ENCODE assay signal across 8 mouse cellular contexts in genomic region chr10:81626994-81627835, GRCm38 (mm10). TPM values are rescaled to one million over a fixed set of nuclear protein-coding genes. Genes with fewer than 3 reads are reported as not detected.
DNase-seq lines count a peak whose midpoint lies in the region; ATAC-seq and TF ChIP-seq lines count a peak whose summit lies in the region.

TSS of gene Sirt6 (minus strand) at chr10:81627797.

- TF ChIP-seq POLR2A in olfactory bulb, adult 2 months (IDR thresholded peaks at IDR 0.05; ENCODE audit: insufficient read depth, low read depth, low read length), result peak; percentile 45; the same call in 1 of the 2 replicates
- peak; percentile 84 for TF ChIP-seq POLR2A in thymus, adult 2 months (IDR thresholded peaks at IDR 0.05; ENCODE audit: control insufficient read depth, extremely low read depth, insufficient read depth, low read length, poor library complexity)

- peak within 1 kb of the TSS; percentile 89 for H3K27ac ChIP-seq in ES-E14 (ENCODE audit: insufficient read depth, low read depth, low read length, poor library complexity, severe bottlenecking)
- peak within 1 kb of the TSS; percentile 91 for H3K27ac ChIP-seq in forebrain, embryonic 16.5 days (ENCODE audit: low read length)
- peak within 1 kb of the TSS; percentile 98 for H3K27ac ChIP-seq in layer of hippocampus, adult 2 months
- peak within 1 kb of the TSS; percentile 92 for H3K27ac ChIP-seq in lung, embryonic 14.5 days (ENCODE audit: low read depth)
- peak within 1 kb of the TSS; percentile 70 for H3K27ac ChIP-seq in olfactory bulb, adult 2 months (ENCODE audit: insufficient read depth, low read depth, low read length)
- H3K27ac ChIP-seq in thymus, adult 2 months (ENCODE audit: control insufficient read depth, insufficient read depth, low read length), result peak within 1 kb of the TSS; percentile 77

- H3K9me3 ChIP-seq in ES-E14 (ENCODE audit: control insufficient read depth, insufficient read depth, low read depth, low read length), result no peaks in the 10 kb centered on the region
- no peaks in the 10 kb centered on the region for H3K9me3 ChIP-seq in forebrain, embryonic 16.5 days (ENCODE audit: control insufficient read depth, low read length)
- no peaks in the 10 kb centered on the region for H3K9me3 ChIP-seq in lung, embryonic 14.5 days (ENCODE audit: low read depth, low read length)

- peaks cover 8 to 36% of the 10 kb centered on the region in 2 experiments; a peak in 3 of 4 replicates for H3K4me1 ChIP-seq in ES-E14 (ENCODE audit: control insufficient read depth in 2 of 2, insufficient read depth in 2 of 2, low read length in 2 of 2, poor library complexity in 1 of 2)
- H3K4me1 ChIP-seq in forebrain, embryonic 16.5 days (replicated peaks; ENCODE audit: control insufficient read depth, insufficient read depth, low read length), result peaks cover 18% of the 10 kb centered on the region
- H3K4me1 ChIP-seq in lung, embryonic 14.5 days (ENCODE audit: insufficient read depth), result peaks cover 11% of the 10 kb centered on the region
- peaks cover 20% of the 10 kb centered on the region for H3K4me1 ChIP-seq in olfactory bulb, adult 2 months (ENCODE audit: control insufficient read depth, insufficient read depth, low read length)
- peaks cover 17% of the 10 kb centered on the region for H3K4me1 ChIP-seq in thymus, adult 2 months (replicated peaks; ENCODE audit: control insufficient read depth, insufficient read depth, low read length)

- peaks cover 7% of the 10 kb centered on the region; the same call in 1 of the 2 replicates for H3K36me3 ChIP-seq in ES-E14 (ENCODE audit: control insufficient read depth, insufficient read depth, low read length, poor library complexity, severe bottlenecking)
- H3K36me3 ChIP-seq in forebrain, embryonic 16.5 days (ENCODE audit: control insufficient read depth, insufficient read depth), result peaks cover 8% of the 10 kb centered on the region
- H3K36me3 ChIP-seq in lung, embryonic 14.5 days (ENCODE audit: insufficient read depth), result peaks cover 31% of the 10 kb centered on the region
- H3K36me3 ChIP-seq in thymus, adult 2 months (ENCODE audit: control insufficient read depth, insufficient read depth, low read length), result 0 out of 2 replicates have a peak, but pooled peaks cover 4% of the 10 kb centered on the region

- no peak for TF ChIP-seq CTCF in layer of hippocampus, adult 2 months (conservative IDR thresholded peaks at IDR 0.05)
- TF ChIP-seq CTCF in lung, embryonic 14.5 days (IDR thresholded peaks at IDR 0.05; ENCODE audit: low read depth), result no peak
- no peak for TF ChIP-seq CTCF in olfactory bulb, adult 2 months (IDR thresholded peaks at IDR 0.05; ENCODE audit: insufficient read depth, low read depth, low read length)
- no peak for TF ChIP-seq CTCF in thymus, adult 2 months (IDR thresholded peaks at IDR 0.05; ENCODE audit: borderline replicate concordance, control insufficient read depth, extremely low read depth, insufficient read depth, low read length, poor library complexity)

- DNase-seq in ES-E14 (ENCODE audit: low read depth, low spot score), result peak; percentile 96
- peak; percentile 98 for DNase-seq in cerebellum, adult 11-12 months
- DNase-seq in heart, postnatal 36 days, result peak; percentile 89 to 93
- peak; percentile 91 to 95 for DNase-seq in layer of hippocampus, adult 2 months (ENCODE audit: low spot score in 2 of 2)
- DNase-seq in lung, embryonic 14.5 days, result peak; percentile 96
- DNase-seq in thymus, adult 2 months, result peak; percentile 91

- peak within 1 kb of the TSS; percentile 91 for H3K4me2 ChIP-seq in forebrain, embryonic 16.5 days (ENCODE audit: low read length)
- peak within 1 kb of the TSS; percentile 67 for H3K4me2 ChIP-seq in lung, embryonic 14.5 days

- in situ Hi-C loops in ES-E14 (cut with MboI; ENCODE audit: low sequenced_read_pairs in 2 of 2, unreplicated experiment in 2 of 2), result no loop called here

- intact Hi-C loops in heart, postnatal 36 days (cut with DNase I), result loop anchor here (2.0 kb wide), 1 partner anchor 20 kb away; the partner anchor contains the start of gene BC025920

- 4% methylated on average over 40 of the region's 40 CpGs for WGBS in forebrain, embryonic 16.5 days
- 4% methylated on average over 40 of the region's 40 CpGs for WGBS in lung, embryonic 14.5 days
- WGBS in olfactory bulb, adult 2 months, result 3% methylated on average over 40 of the region's 40 CpGs
- WGBS in thymus, adult 2 months, result 4% methylated on average over 40 of the region's 40 CpGs

- ATAC-seq in forebrain, embryonic 16.5 days, result peak; percentile 91
- peak; percentile 93 for ATAC-seq in lung, embryonic 14.5 days (ENCODE audit: insufficient read depth)

- H3K9ac ChIP-seq in ES-E14 (ENCODE audit: insufficient read depth, low read depth, low read length, poor library complexity, severe bottlenecking), result peak within 1 kb of the TSS; percentile 94
- peak within 1 kb of the TSS; percentile 89 for H3K9ac ChIP-seq in forebrain, embryonic 16.5 days (replicated peaks; ENCODE audit: low read depth, low read length)
- peak within 1 kb of the TSS; percentile 74 for H3K9ac ChIP-seq in lung, embryonic 14.5 days

- H3K27me3 ChIP-seq in forebrain, embryonic 16.5 days (replicated peaks; ENCODE audit: control insufficient read depth, insufficient read depth, low read length), result no peaks in the 10 kb centered on the region
- H3K27me3 ChIP-seq in lung, embryonic 14.5 days (ENCODE audit: insufficient read depth, low read length), result no peaks in the 10 kb centered on the region
- H3K27me3 ChIP-seq in thymus, adult 2 months (ENCODE audit: control insufficient read depth, insufficient read depth, low read length), result no peaks in the 10 kb centered on the region

- peak within 1 kb of the TSS; percentile 93 to 97 for H3K4me3 ChIP-seq in ES-E14 (ENCODE audit: insufficient read depth in 1 of 2, low read depth in 1 of 2, low read length in 2 of 2, poor library complexity in 1 of 2, severe bottlenecking in 1 of 2)
- H3K4me3 ChIP-seq in forebrain, embryonic 16.5 days (replicated peaks; ENCODE audit: low read length), result peak within 1 kb of the TSS; percentile 88
- peak within 1 kb of the TSS; percentile 74 for H3K4me3 ChIP-seq in layer of hippocampus, adult 2 months
- H3K4me3 ChIP-seq in lung, embryonic 14.5 days (ENCODE audit: low read depth, low read length), result peak within 1 kb of the TSS; percentile 61
- H3K4me3 ChIP-seq in olfactory bulb, adult 2 months (ENCODE audit: insufficient read depth, low read depth, low read length), result peak within 1 kb of the TSS; percentile 69
- peak within 1 kb of the TSS; percentile 81 for H3K4me3 ChIP-seq in thymus, adult 2 months (ENCODE audit: control insufficient read depth, insufficient read depth, low read length)

TF ChIP-seq in ES-E14, 5 proteins besides CTCF, POLR2A, EP300 and RAD21:
- TF ChIP-seq ZC3H11A (IDR thresholded peaks at IDR 0.05; ENCODE audit: borderline replicate concordance, low read depth, low read length) (no peak), HCFC1 (IDR thresholded peaks at IDR 0.05; ENCODE audit: borderline replicate concordance, insufficient read depth, low read length) (peak; percentile 84), CHD2 (IDR thresholded peaks at IDR 0.05; ENCODE audit: low read depth, low read length) (no peak), MAFK (IDR thresholded peaks at IDR 0.05; ENCODE audit: insufficient read depth, low read depth, low read length) (peak; percentile 20; the same call in 1 of the 2 replicates), ZNF384 (IDR thresholded peaks at IDR 0.05; ENCODE audit: low read depth, low read length) (peak; percentile 80)
TF ChIP-seq in ES-E14: peak in this region for 3.

RNA-seq across cellular contexts. Expression of gene Sirt6, which starts in this region (rescaled TPM):
- total RNA-seq in ES-E14 (2012; rRNA removed), result 14.5 and 16.7 TPM in 2 replicates
- 51.4 and 55.1 TPM in 2 replicates for polyA plus RNA-seq in forebrain, embryonic 16.5 days (2015; fragmentation: Nextera tagmentation; extraction: Ambion mirVana)
- total RNA-seq in heart, postnatal 36 days (2021), result 1 to 10 TPM; 6.5 to 7.2 TPM
- total RNA-seq in layer of hippocampus, adult 2 months (2021), result 10 to 100 TPM; 29.7 to 31.4 TPM
- polyA plus RNA-seq in lung, embryonic 14.5 days (2014; fragmentation: Nextera tagmentation; extraction: Ambion mirVana), result 35.8 and 39.3 TPM in 2 replicates
- polyA plus RNA-seq in olfactory bulb, adult 2 months (2012; ENCODE audit: insufficient read depth, insufficient read length, low replicate concordance, missing spikeins), result not detected in 2 replicates
- 81.9 and 84.7 TPM in 2 replicates for polyA plus RNA-seq in thymus, adult 2 months (2012; rRNA removed)

Comparison
In these comparisons a context has a peak if more than half of its experiments do, and no peak if none do; other contexts are left out.
1. Peak in every context shown above with its lines: DNase-seq, ATAC-seq, H3K4me3 ChIP-seq and H3K27ac ChIP-seq.
2. RNA of gene Sirt6 (polyA plus RNA-seq): 81.9 to 84.7 TPM in thymus, adult 2 months, 51.4 to 55.1 TPM in forebrain, embryonic 16.5 days and 35.8 to 39.3 TPM in lung, embryonic 14.5 days; not detected in olfactory bulb, adult 2 months; every median in the first group is over 10 times any median in the second.